Mouse (Mus musculus) bone marrow, adult 2 months (tissue): Measurements from ENCODE around the gene Rab36.

Experiments used
- CTCF ChIP-seq: fragments of 200-500 bp; IDR thresholded peaks from 2 replicates; pipeline ENCODE4 v1.5.1; 2011; ENCODE audit warnings: low read length, control low read depth; ENCODE audit not compliant: control insufficient read depth, insufficient read depth
- POLR2A ChIP-seq: fragments of 200-500 bp; IDR thresholded peaks from 2 replicates; pipeline ENCODE4 v1.6.1; 2011; ENCODE audit warnings: low read depth, mild to moderate bottlenecking, control low read depth, low read length, borderline replicate concordance; ENCODE audit not compliant: control insufficient read depth

DNA sequence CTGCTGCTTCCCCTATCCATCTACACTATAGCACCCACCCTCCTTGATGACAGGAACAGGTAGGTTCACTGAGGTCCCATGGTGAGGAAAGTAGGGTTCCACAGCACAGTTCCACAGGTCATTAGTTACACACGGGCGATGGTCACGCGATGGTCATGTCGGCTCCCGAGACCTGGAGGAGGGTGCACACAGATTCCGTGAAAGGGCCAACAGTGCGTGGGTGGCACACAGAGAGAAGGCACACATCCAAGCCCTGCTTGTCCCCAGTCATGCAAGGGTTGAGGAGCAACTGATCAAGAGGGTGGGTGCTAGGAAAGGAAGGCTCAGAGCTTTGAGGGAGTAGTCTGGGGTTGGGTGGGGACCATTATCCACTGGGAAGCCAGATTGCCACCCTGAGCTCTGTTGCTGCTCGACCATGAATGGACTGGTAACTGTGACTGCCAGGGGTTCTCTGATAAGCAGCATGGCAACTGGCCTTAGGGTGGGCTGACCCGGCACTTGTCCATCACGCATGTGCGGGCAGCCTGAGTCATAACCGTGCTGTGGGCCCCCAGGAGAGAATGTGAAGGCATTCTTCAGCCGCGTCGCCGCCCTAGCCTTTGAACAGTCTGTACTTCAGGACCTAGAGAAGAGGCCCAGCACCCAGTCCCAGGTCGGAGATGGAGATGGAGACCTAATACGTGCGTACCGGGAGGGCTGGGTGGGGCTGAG, 14.7 kb downstream of the Rab36 start:
- TF ChIP-seq CTCF = no peak
- TF ChIP-seq POLR2A = no peak
